Mouse (Mus musculus): ENCODE results near the gene Gtf2h4.

DNA sequence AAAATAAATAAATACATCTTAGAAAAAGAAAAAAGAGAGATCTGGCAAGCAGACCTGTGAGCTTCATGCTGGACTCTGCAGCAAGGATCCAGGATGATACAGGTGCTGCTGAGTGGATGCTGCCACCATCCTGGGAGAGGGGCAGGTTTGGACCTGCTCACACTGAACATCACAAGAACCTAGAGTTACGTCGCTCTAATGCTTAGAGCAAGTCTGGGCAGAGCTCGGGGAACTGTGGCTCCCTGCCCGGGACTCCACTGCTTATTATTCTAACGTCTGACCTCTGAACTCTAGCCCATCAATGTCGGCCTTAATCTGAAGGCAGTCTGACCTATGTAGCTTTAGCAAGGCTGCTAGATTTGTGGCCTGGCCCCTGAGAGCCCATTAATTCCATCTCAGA, 7.1 kb upstream of the Gtf2h4 start:
- no peak for TF ChIP-seq POLR2A (IDR thresholded peaks at IDR 0.05; ENCODE audit: low read depth, low read length)
- TF ChIP-seq CTCF (IDR thresholded peaks at IDR 0.05; ENCODE audit: extremely low read depth, insufficient read length, insufficient replicate concordance, low read depth, low read length): no peak
